Mouse (Mus musculus) heart, adult 2 months (tissue): Measurements from ENCODE around the gene Nup54. TPM values are rescaled to one million over a fixed set of nuclear protein-coding genes. Genes with fewer than 3 reads are reported as not detected.
A peak's percentile ranks its signal among the peaks of the same experiment; 100 is the strongest.

ENCODE experiments used
- DNase-seq, 2 experiments: peaks; one replicate each; pipeline ENCODE4 v3.0.0; 2021
- H3K27ac ChIP-seq: fragments of 200-600 bp; 2 replicates; pipeline ENCODE4 v1.8.1; 2022
- H3K27me3 ChIP-seq: fragments of 200-500 bp; 2 replicates; pipeline ENCODE4 v1.6.1; 2012; ENCODE audit warnings: mild to moderate bottlenecking, low read length, inconsistent platforms, mixed read lengths; ENCODE audit not compliant: control insufficient read depth, insufficient read depth
- H3K36me3 ChIP-seq: fragments of 200-500 bp; 2 replicates; pipeline ENCODE4 v1.6.1; 2012; ENCODE audit warnings: low read length, inconsistent platforms; ENCODE audit not compliant: control insufficient read depth, insufficient read depth
- H3K4me1 ChIP-seq: fragments of 200-500 bp; 2 replicates; pipeline ENCODE4 v1.6.1; 2011; ENCODE audit warnings: low read length; ENCODE audit not compliant: control insufficient read depth, insufficient read depth
- H3K4me3 ChIP-seq: fragments of 200-600 bp; 2 replicates; pipeline ENCODE4 v1.8.1; 2022
- H3K79me2 ChIP-seq: fragments of 200-500 bp; replicated peaks from 2 replicates; pipeline ENCODE4 v1.6.1; 2012; ENCODE audit warnings: mild to moderate bottlenecking, inconsistent platforms, low read length, moderate library complexity, mixed read lengths; ENCODE audit not compliant: control insufficient read depth, insufficient read depth
- H3K9ac ChIP-seq: fragments of 200-500 bp; 2 replicates; pipeline ENCODE4 v1.6.1; 2012; ENCODE audit warnings: low read depth, mild to moderate bottlenecking, control low read depth, inconsistent platforms, low read length, mixed read lengths
- CTCF ChIP-seq: fragments of 200-600 bp; IDR thresholded peaks from 2 replicates; pipeline ENCODE4 v1.8.1; 2022; ENCODE audit warnings: antibody characterized with exemption, mild to moderate bottlenecking, moderate library complexity
- EP300 ChIP-seq: fragments of 200-500 bp; IDR thresholded peaks from 2 replicates; pipeline ENCODE4 v1.6.1; 2011; ENCODE audit warnings: low read depth, low read length, control low read depth; ENCODE audit not compliant: insufficient read depth
- POLR2A ChIP-seq: fragments of 200-500 bp; IDR thresholded peaks from 2 replicates; pipeline ENCODE4 v1.6.1; 2011; ENCODE audit warnings: mild to moderate bottlenecking, low read depth, low read length, control low read depth; ENCODE audit not compliant: insufficient read depth
- WGBS: fragments of 180-500 bp; shearing (Covaris S2); methylation state at CpG from one replicate; pipeline ENCODE4 v1.1.7; 2018; 5-methylcytosine and 5-hydroxymethylcytosine counted together
- intact Hi-C: fragments of 180-260 bp; cut with DNase I; formaldehyde crosslinking; loops from one replicate; pipeline ENCODE4 v1.15.1; 2025
- polyA plus RNA-seq: library from polyadenylated mRNA; depleted of rRNA; stranded (reverse); fragments of >200 nt; gene quantifications from 2 replicates; pipeline ENCODE4 v1.2.3, GENCODE M21; 2012
- total RNA-seq, 2 experiments: library from RNA; stranded (reverse); gene quantifications; 2 replicates each; pipeline ENCODE4 v1.2.3; 2021

The Nup54 gene
- total and polyA plus RNA-seq, 3 experiments, result 11.1 to 20.9 (median 14.5) TPM

GRCm38 (mm10) chr5:92446736-92447135, 11.7 kb upstream of the Nup54 start:
- no peaks in the 10 kb centered on the region for H3K36me3 ChIP-seq
- no peak for TF ChIP-seq EP300
- TF ChIP-seq CTCF, result no peak
- no peak for TF ChIP-seq POLR2A
- WGBS, result 93% methylated on average over 5 of the region's 5 CpGs
- H3K79me2 ChIP-seq, result no peaks in the 10 kb centered on the region
- H3K27me3 ChIP-seq, result no peaks in the 10 kb centered on the region
- no peaks in the 10 kb centered on the region for H3K4me1 ChIP-seq
- DNase-seq, result no peak
- no peak overlapping the region for H3K27ac ChIP-seq
- H3K4me3 ChIP-seq, result no peak overlapping the region
- intact Hi-C loops, result no loop called here
- H3K9ac ChIP-seq, result no peak overlapping the region

- H3K27me3 ChIP-seq, result no peaks in the 10 kb centered on the region
- H3K9ac ChIP-seq, result no peak overlapping the region
- intact Hi-C loops, result no loop called here
- no peak overlapping the region for H3K27ac ChIP-seq
- no peaks in the 10 kb centered on the region for H3K4me1 ChIP-seq
- DNase-seq, result no peak
- H3K4me3 ChIP-seq, result no peak overlapping the region
- no peaks in the 10 kb centered on the region for H3K79me2 ChIP-seq
- TF ChIP-seq CTCF, result no peak
- TF ChIP-seq POLR2A, result no peak
- no peak for TF ChIP-seq EP300
- no peaks in the 10 kb centered on the region; the same call in 1 of the 2 replicates for H3K36me3 ChIP-seq
- 82% methylated on average over 2 of the region's 2 CpGs for WGBS
Observed at GRCm38 (mm10) chr5:92445016-92445415, 10.0 kb upstream of the Nup54 start.

- Histone ChIP-seq H3K4me3 (no peak overlapping the region), H3K4me1 (no peaks in the 10 kb centered on the region), H3K9ac (0 out of 2 replicates have a peak overlapping the region, but pooled peaks have one; percentile 8), H3K27ac (peak overlapping the region; percentile 15), H3K36me3 (no peaks in the 10 kb centered on the region; the same call in 1 of the 2 replicates), H3K79me2 (no peaks in the 10 kb centered on the region), H3K27me3 (no peaks in the 10 kb centered on the region)
- TF ChIP-seq CTCF, result no peak
- TF ChIP-seq EP300, result no peak
- TF ChIP-seq POLR2A, result no peak
- WGBS, result 33% methylated on average over 7 of the region's 7 CpGs
- DNase-seq, result peak in 1 of 2 experiments; percentile 11
- intact Hi-C loops, result no loop called here
Observed at GRCm38 (mm10) chr5:92442914-92443313, 7.9 kb upstream of the Nup54 start.

- no peaks in the 10 kb centered on the region for H3K79me2 ChIP-seq
- H3K4me1 ChIP-seq, result no peaks in the 10 kb centered on the region
- peak; percentile 50 to 68 for DNase-seq
- intact Hi-C loops, result no loop called here
- H3K36me3 ChIP-seq, result no peaks in the 10 kb centered on the region; the same call in 1 of the 2 replicates
- no peak overlapping the region for H3K9ac ChIP-seq
- no peak for TF ChIP-seq POLR2A
- 0 out of 2 replicates have a peak, but pooled peaks have one; percentile 40 for TF ChIP-seq EP300
- no peak overlapping the region for H3K4me3 ChIP-seq
- H3K27ac ChIP-seq, result peak overlapping the region; percentile 1; the same call in 1 of the 2 replicates
- 49% methylated on average over 5 of the region's 5 CpGs for WGBS
- H3K27me3 ChIP-seq, result no peaks in the 10 kb centered on the region
Observed at GRCm38 (mm10) chr5:92441494-92441893, 6.5 kb upstream of the Nup54 start.

GRCm38 (mm10) chr5:92438540-92438939, 3.5 kb upstream of the Nup54 start:
- no peak for DNase-seq
- Histone ChIP-seq H3K4me1 (peaks cover 2% of the 10 kb centered on the region; the same call in 1 of the 2 replicates), H3K9ac (no peak overlapping the region), H3K4me3 (no peak overlapping the region), H3K27ac (no peak overlapping the region), H3K79me2 (peaks cover 3% of the 10 kb centered on the region; the same call in 1 of the 2 replicates), H3K36me3 (no peaks in the 10 kb centered on the region; the same call in 1 of the 2 replicates), H3K27me3 (no peaks in the 10 kb centered on the region)
- intact Hi-C loops, result no loop called here
- TF ChIP-seq EP300 (no peak), CTCF (no peak), POLR2A (no peak)
- WGBS, result 82% methylated on average over 8 of the region's 8 CpGs

GRCm38 (mm10) chr5:92434571-92434985, 441 bp downstream of the Nup54 start:
- H3K79me2 ChIP-seq, result peaks cover 3% of the 10 kb centered on the region; the same call in 1 of the 2 replicates
- WGBS, result under 1% methylated on average over 37 of the region's 39 CpGs
- TF ChIP-seq CTCF (no peak), EP300 (no peak), POLR2A (no peak)
- peak overlapping the region; percentile 63 for H3K4me3 ChIP-seq
- peaks cover 2% of the 10 kb centered on the region; the same call in 1 of the 2 replicates for H3K4me1 ChIP-seq
- peak overlapping the region; percentile 87 for H3K9ac ChIP-seq
- intact Hi-C loops, result loop anchor here (2.0 kb wide), 1 partner anchor 70 kb away; no protein-coding TSS in a partner anchor
- peak overlapping the region; percentile 90 for H3K27ac ChIP-seq
- DNase-seq, result no peak
- H3K27me3 ChIP-seq, result no peaks in the 10 kb centered on the region
- no peaks in the 10 kb centered on the region; the same call in 1 of the 2 replicates for H3K36me3 ChIP-seq
